Mouse (Mus musculus) heart, postnatal 4 days (tissue): ENCODE measurements around the gene Gemin5. TPM values are rescaled to one million over a fixed set of nuclear protein-coding genes. Genes with fewer than 3 reads are reported as not detected.

Source experiments
- total RNA-seq, 2 experiments: library from RNA; stranded (reverse); gene quantifications; 2 replicates each; pipeline ENCODE4 v1.2.3; 2021

Gemin5 gene
- total RNA-seq, 2 experiments from 2014 or later: 12.3 to 13.1 TPM

Other genes starting within 250 kb of the Gemin5 start
- gene Larp1, start 159.5 kb downstream of the Gemin5 start, total RNA-seq: 10 to 100 TPM; 69.6 to 69.9 TPM
- gene Gm12248, start 75.4 kb downstream of the Gemin5 start, total RNA-seq: not detected
- 10 to 100 TPM; 41.8 to 43.0 TPM for gene Cnot8, start 64.4 kb downstream of the Gemin5 start, total RNA-seq
- 10 to 100 TPM; 50.1 to 54.3 TPM for gene Mrpl22, start 3.1 kb upstream of the Gemin5 start, total RNA-seq
- 1 to 10 TPM; 4.8 to 4.9 TPM for gene Igtp, start 31.0 kb upstream of the Gemin5 start, total RNA-seq
- 1 to 10 TPM; 4.4 to 4.8 TPM for gene Irgm2, start 31.1 kb upstream of the Gemin5 start, total RNA-seq
- gene 4930438A08Rik, start 106.3 kb upstream of the Gemin5 start, total RNA-seq: not detected
- 1 to 10 TPM; 4.2 to 6.6 TPM for gene Zfp692, start 138.5 kb upstream of the Gemin5 start, total RNA-seq
- 10 to 100 TPM; 37.5 to 44.2 TPM for gene Zfp672, start 161.8 kb upstream of the Gemin5 start, total RNA-seq
- 10 to 100 TPM; 38.5 to 51.5 TPM for gene Sh3bp5l, start 162.2 kb upstream of the Gemin5 start, total RNA-seq
- gene Lypd8, start 210.5 kb upstream of the Gemin5 start, total RNA-seq: not detected